Mouse (Mus musculus) C2C12 (cell line): ENCODE measurements around the gene Nr2c2ap.

ENCODE experiments used
- CEBPB ChIP-seq: IDR thresholded peaks from one replicate; pipeline ENCODE4 v1.6.1; 2011; ENCODE audit warnings: low read depth, mild to moderate bottlenecking, control low read depth, moderate library complexity
- CTCF ChIP-seq: IDR thresholded peaks from one replicate; pipeline ENCODE4 v1.5.1; 2011; ENCODE audit not compliant: control insufficient read depth, insufficient read depth, insufficient read length
- FOSL1 ChIP-seq: IDR thresholded peaks from one replicate; pipeline ENCODE4 v1.8.0; 2011; ENCODE audit warnings: mild to moderate bottlenecking, low read length; ENCODE audit not compliant: poor library complexity, insufficient read depth, severe bottlenecking
- MAX ChIP-seq: IDR thresholded peaks from one replicate; pipeline ENCODE4 v1.6.1; 2011; ENCODE audit warnings: mild to moderate bottlenecking, control low read depth
- MYOD1 ChIP-seq: IDR thresholded peaks from one replicate; pipeline ENCODE4 v1.6.1; 2011; ENCODE audit warnings: low read depth; ENCODE audit not compliant: control insufficient read depth, insufficient read length
- MYOG ChIP-seq: IDR thresholded peaks from one replicate; pipeline ENCODE4 v1.6.1; 2011; ENCODE audit not compliant: control insufficient read depth, insufficient read length; ENCODE audit errors: extremely low read depth
- USF1 ChIP-seq: IDR thresholded peaks from one replicate; pipeline ENCODE4 v1.6.1; 2011; ENCODE audit warnings: low read depth, mild to moderate bottlenecking, control low read depth, moderate library complexity

DNA sequence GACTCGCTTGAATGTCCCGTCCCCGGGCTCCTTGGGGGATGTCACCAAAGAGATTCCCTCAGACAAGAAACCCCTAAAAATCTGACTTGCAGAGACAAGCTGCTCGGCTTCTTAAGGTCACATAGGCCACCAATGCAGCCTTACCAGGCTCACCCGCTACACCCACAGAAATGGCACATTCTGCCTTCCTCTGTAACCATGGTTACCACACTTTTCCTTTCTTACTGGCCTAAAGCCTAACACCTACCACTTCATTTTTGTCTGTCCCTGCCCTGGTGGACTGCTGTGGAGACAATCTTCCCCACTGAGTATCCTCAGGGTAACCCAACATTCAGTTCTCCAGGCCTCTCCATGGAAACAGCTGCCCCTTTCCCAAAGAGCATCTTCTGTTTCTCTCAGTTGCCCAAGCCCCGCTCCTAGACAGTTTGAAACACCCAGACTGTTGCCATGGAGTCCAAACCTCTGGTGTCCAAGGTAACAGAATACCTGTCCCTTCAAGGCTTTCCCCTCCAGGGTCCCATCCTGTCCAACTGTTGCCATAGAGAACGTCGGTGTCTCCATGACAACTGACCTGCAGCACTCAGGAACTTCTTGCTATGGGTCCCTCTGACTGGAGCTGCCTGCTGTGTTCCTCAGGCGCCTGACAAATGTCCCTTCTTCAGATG is 41.7 kb upstream of the Nr2c2ap start:
- TF ChIP-seq CTCF (no peak), CEBPB (no peak), MYOG (no peak), FOSL1 (no peak), MYOD1 (no peak), MAX (no peak), USF1 (no peak)
